Comparison of ENCODE assay signal across 13 mouse cellular contexts in the genomic region with DNA sequence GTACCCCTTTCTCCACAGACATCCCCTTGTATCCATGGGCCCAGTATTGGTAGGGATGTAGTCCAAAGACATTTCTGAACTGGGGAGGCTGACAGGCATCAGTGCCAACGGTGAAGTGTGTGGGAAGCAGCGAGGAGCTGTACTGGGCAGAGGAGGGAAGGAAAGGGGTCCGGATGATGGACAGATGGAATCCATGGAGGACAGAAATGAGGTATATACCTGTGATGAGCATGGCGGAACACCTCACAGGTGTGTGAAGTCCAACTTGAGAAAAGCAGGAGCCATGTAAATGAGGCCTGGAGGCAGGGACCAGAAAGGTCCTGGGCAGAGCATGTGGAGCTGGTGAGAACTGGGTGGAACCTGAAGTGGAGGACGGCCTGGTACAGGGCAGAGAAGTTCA. TPM values are rescaled to one million over a fixed set of nuclear protein-coding genes. Genes with fewer than 3 reads are reported as not detected.
DNase-seq lines count a peak whose midpoint lies in the region; ATAC-seq lines count a peak whose summit lies in the region.
"Had no signal": no experiment of that assay in that cellular context is flagged by ENCODE, and none has a peak within 500 bp of the region (broad histone marks: within the 10 kb centered on the region; RNA-seq: fewer than 3 reads in every experiment).

No protein-coding gene starts in this region.

- peak; percentile 4; the same call in 1 of the 2 replicates for ATAC-seq in hindbrain, embryonic 11.5 days (ENCODE audit: low FRiP score)
- no peak for ATAC-seq in hindbrain, embryonic 14.5 days (ENCODE audit: low FRiP score)
- ATAC-seq in midbrain, embryonic 13.5 days = 0 out of 2 replicates have a peak, but pooled peaks have one; percentile 4
- ATAC-seq in midbrain, embryonic 15.5 days (replicated peaks) = no peak

- no peak for DNase-seq in heart, embryonic 10.5 days (ENCODE audit: low spot score)
- DNase-seq in heart, adult 18-20 months = no peak
- no peak for DNase-seq in hindbrain, embryonic 11.5 days (ENCODE audit: low spot score)
- DNase-seq in hindbrain, embryonic 14.5 days (ENCODE audit: low spot score) = no peak
- DNase-seq in frontal cortex, postnatal 25 days (ENCODE audit: low spot score in 2 of 2) = no peak

- H3K9me3 ChIP-seq in heart, embryonic 10.5 days = no peaks in the 10 kb centered on the region
- H3K9me3 ChIP-seq in hindbrain, embryonic 11.5 days (ENCODE audit: control insufficient read depth, low read length) = no peaks in the 10 kb centered on the region
- no peaks in the 10 kb centered on the region for H3K9me3 ChIP-seq in hindbrain, embryonic 14.5 days (ENCODE audit: control insufficient read depth, low read length)
- no peaks in the 10 kb centered on the region for H3K9me3 ChIP-seq in midbrain, embryonic 13.5 days
- no peaks in the 10 kb centered on the region for H3K9me3 ChIP-seq in midbrain, embryonic 15.5 days
- H3K9me3 ChIP-seq: forebrain, embryonic 13.5 days; limb, embryonic 13.5 days; liver, embryonic 12.5 days had no signal

- H3K4me1 ChIP-seq in heart, embryonic 10.5 days = peaks cover 85% of the 10 kb centered on the region
- peaks cover 19% of the 10 kb centered on the region for H3K4me1 ChIP-seq in hindbrain, embryonic 11.5 days (replicated peaks; ENCODE audit: control insufficient read depth, insufficient read depth, low read length)
- peaks cover 28% of the 10 kb centered on the region for H3K4me1 ChIP-seq in hindbrain, embryonic 14.5 days (replicated peaks; ENCODE audit: control insufficient read depth, insufficient read depth, low read length)
- peaks cover 47% of the 10 kb centered on the region for H3K4me1 ChIP-seq in midbrain, embryonic 13.5 days (replicated peaks)
- H3K4me1 ChIP-seq in midbrain, embryonic 15.5 days = peaks cover 42% of the 10 kb centered on the region

- H3K27ac ChIP-seq in heart, embryonic 10.5 days = peak overlapping the region; percentile 74; the same call in 1 of the 2 replicates
- H3K27ac ChIP-seq in hindbrain, embryonic 11.5 days (ENCODE audit: low read depth, low read length) = no peak overlapping the region
- no peak overlapping the region for H3K27ac ChIP-seq in hindbrain, embryonic 14.5 days
- no peak overlapping the region for H3K27ac ChIP-seq in midbrain, embryonic 13.5 days
- no peak overlapping the region for H3K27ac ChIP-seq in midbrain, embryonic 15.5 days
- H3K27ac ChIP-seq: forebrain, embryonic 13.5 days; limb, embryonic 13.5 days; liver, embryonic 12.5 days had no signal

- no peak overlapping the region for H3K9ac ChIP-seq in hindbrain, embryonic 11.5 days (ENCODE audit: low read depth, low read length)
- H3K9ac ChIP-seq in hindbrain, embryonic 14.5 days = no peak overlapping the region
- H3K9ac ChIP-seq in midbrain, embryonic 13.5 days (replicated peaks) = no peak overlapping the region
- H3K9ac ChIP-seq in midbrain, embryonic 15.5 days = no peak overlapping the region
- H3K9ac ChIP-seq: forebrain, embryonic 13.5 days; limb, embryonic 13.5 days; liver, embryonic 12.5 days had no signal

- no peak overlapping the region for H3K4me2 ChIP-seq in hindbrain, embryonic 11.5 days (replicated peaks; ENCODE audit: low read depth, low read length)
- H3K4me2 ChIP-seq in hindbrain, embryonic 14.5 days (replicated peaks) = no peak overlapping the region
- H3K4me2 ChIP-seq in midbrain, embryonic 13.5 days (replicated peaks) = no peak overlapping the region
- H3K4me2 ChIP-seq in midbrain, embryonic 15.5 days = no peak overlapping the region

- H3K27me3 ChIP-seq in heart, embryonic 10.5 days (ENCODE audit: insufficient read depth, poor library complexity, severe bottlenecking) = 0 out of 2 replicates have a peak, but pooled peaks cover 3% of the 10 kb centered on the region
- H3K27me3 ChIP-seq in hindbrain, embryonic 11.5 days (ENCODE audit: control insufficient read depth, insufficient read depth, low read length) = peaks cover 2% of the 10 kb centered on the region; the same call in 1 of the 2 replicates
- H3K27me3 ChIP-seq in hindbrain, embryonic 14.5 days (ENCODE audit: control insufficient read depth, insufficient read depth, low read length) = 0 out of 2 replicates have a peak, but pooled peaks cover 5% of the 10 kb centered on the region
- H3K27me3 ChIP-seq in midbrain, embryonic 13.5 days = peaks cover 11% of the 10 kb centered on the region
- peaks cover 3% of the 10 kb centered on the region; the same call in 1 of the 2 replicates for H3K27me3 ChIP-seq in midbrain, embryonic 15.5 days (replicated peaks)

- peaks cover 35% of the 10 kb centered on the region for H3K36me3 ChIP-seq in heart, embryonic 10.5 days
- no peaks in the 10 kb centered on the region; the same call in 1 of the 2 replicates for H3K36me3 ChIP-seq in hindbrain, embryonic 11.5 days (ENCODE audit: control insufficient read depth, insufficient read depth, low read length)
- peaks cover 28% of the 10 kb centered on the region for H3K36me3 ChIP-seq in hindbrain, embryonic 14.5 days (replicated peaks; ENCODE audit: control insufficient read depth, insufficient read depth)
- H3K36me3 ChIP-seq in midbrain, embryonic 13.5 days = peaks cover 25% of the 10 kb centered on the region
- H3K36me3 ChIP-seq in midbrain, embryonic 15.5 days (replicated peaks) = peaks cover 13% of the 10 kb centered on the region; the same call in 1 of the 2 replicates
- H3K36me3 ChIP-seq: limb, embryonic 13.5 days; liver, embryonic 12.5 days had no signal

- no peak overlapping the region for H3K4me3 ChIP-seq in heart, embryonic 10.5 days
- H3K4me3 ChIP-seq in hindbrain, embryonic 11.5 days (ENCODE audit: low read depth, low read length) = no peak overlapping the region
- no peak overlapping the region for H3K4me3 ChIP-seq in hindbrain, embryonic 14.5 days (replicated peaks; ENCODE audit: low read length)
- no peak overlapping the region for H3K4me3 ChIP-seq in midbrain, embryonic 13.5 days (replicated peaks)
- H3K4me3 ChIP-seq in midbrain, embryonic 15.5 days = no peak overlapping the region
- H3K4me3 ChIP-seq: forebrain, embryonic 13.5 days had no signal

- WGBS in heart, embryonic 10.5 days = 80% methylated on average over 5 of the region's 5 CpGs
- WGBS in hindbrain, embryonic 11.5 days = 90% methylated on average over 5 of the region's 5 CpGs
- WGBS in hindbrain, embryonic 14.5 days = 95% methylated on average over 5 of the region's 5 CpGs
- 86% methylated on average over 5 of the region's 5 CpGs for WGBS in midbrain, embryonic 13.5 days
- WGBS in midbrain, embryonic 15.5 days = 90% methylated on average over 5 of the region's 5 CpGs

RNA-seq across cellular contexts. Expression of a gene that starts 0.5 kb away (rescaled TPM):
- polyA plus RNA-seq in heart, embryonic 10.5 days (2016; fragmentation: Nextera tagmentation; extraction: Ambion mirVana) = 511 and 613 TPM in 2 replicates
- total RNA-seq in heart, adult 18-20 months (2021) = 100 to 1,000 TPM; 191 to 201 TPM
- 76.0 and 84.7 TPM in 2 replicates for polyA plus RNA-seq in hindbrain, embryonic 11.5 days (2014; fragmentation: Nextera tagmentation; extraction: Ambion mirVana)
- polyA plus RNA-seq in hindbrain, embryonic 14.5 days (2014; fragmentation: Nextera tagmentation; extraction: Ambion mirVana) = 30.5 and 34.4 TPM in 2 replicates
- polyA plus RNA-seq in midbrain, embryonic 13.5 days (2015; fragmentation: Nextera tagmentation; extraction: Ambion mirVana) = 31.0 and 35.1 TPM in 2 replicates
- polyA plus RNA-seq in midbrain, embryonic 15.5 days (2015; fragmentation: Nextera tagmentation; extraction: Ambion mirVana) = 23.7 and 27.3 TPM in 2 replicates

RNA-seq across cellular contexts. Expression of a gene that starts 5.6 kb away (rescaled TPM):
- 956 and 1,505 TPM in 2 replicates for polyA plus RNA-seq in heart, embryonic 10.5 days (2016; fragmentation: Nextera tagmentation; extraction: Ambion mirVana)
- total RNA-seq in heart, adult 18-20 months (2021) = 1,000 to 10,000 TPM; 1,463 to 1,557 TPM
- polyA plus RNA-seq in hindbrain, embryonic 11.5 days (2014; fragmentation: Nextera tagmentation; extraction: Ambion mirVana) = 208 TPM in 2 replicates
- 280 and 288 TPM in 2 replicates for polyA plus RNA-seq in hindbrain, embryonic 14.5 days (2014; fragmentation: Nextera tagmentation; extraction: Ambion mirVana)
- polyA plus RNA-seq in midbrain, embryonic 13.5 days (2015; fragmentation: Nextera tagmentation; extraction: Ambion mirVana) = 360 TPM in 2 replicates
- 370 and 393 TPM in 2 replicates for polyA plus RNA-seq in midbrain, embryonic 15.5 days (2015; fragmentation: Nextera tagmentation; extraction: Ambion mirVana)

RNA-seq across cellular contexts. Expression of a gene that starts 10.6 kb away (rescaled TPM):
- polyA plus RNA-seq in heart, embryonic 10.5 days (2016; fragmentation: Nextera tagmentation; extraction: Ambion mirVana) = 32.7 and 33.5 TPM in 2 replicates
- total RNA-seq in heart, adult 18-20 months (2021) = under 1 TPM; 0.31 to 0.89 TPM
- 28.8 and 31.4 TPM in 2 replicates for polyA plus RNA-seq in hindbrain, embryonic 11.5 days (2014; fragmentation: Nextera tagmentation; extraction: Ambion mirVana)
- polyA plus RNA-seq in hindbrain, embryonic 14.5 days (2014; fragmentation: Nextera tagmentation; extraction: Ambion mirVana) = 10.2 and 14.4 TPM in 2 replicates
- 21.3 and 21.6 TPM in 2 replicates for polyA plus RNA-seq in midbrain, embryonic 13.5 days (2015; fragmentation: Nextera tagmentation; extraction: Ambion mirVana)
- polyA plus RNA-seq in midbrain, embryonic 15.5 days (2015; fragmentation: Nextera tagmentation; extraction: Ambion mirVana) = 12.7 and 16.3 TPM in 2 replicates

RNA-seq across cellular contexts. Expression of a gene that starts 40.1 kb away (rescaled TPM):
- polyA plus RNA-seq in heart, embryonic 10.5 days (2016; fragmentation: Nextera tagmentation; extraction: Ambion mirVana) = 2.6 and 6.1 TPM in 2 replicates
- total RNA-seq in heart, adult 18-20 months (2021) = not detected
- polyA plus RNA-seq in hindbrain, embryonic 11.5 days (2014; fragmentation: Nextera tagmentation; extraction: Ambion mirVana) = 8.9 and 10.8 TPM in 2 replicates
- polyA plus RNA-seq in hindbrain, embryonic 14.5 days (2014; fragmentation: Nextera tagmentation; extraction: Ambion mirVana) = 28.0 and 33.4 TPM in 2 replicates
- polyA plus RNA-seq in midbrain, embryonic 13.5 days (2015; fragmentation: Nextera tagmentation; extraction: Ambion mirVana) = 24.7 and 30.2 TPM in 2 replicates
- 44.9 and 50.6 TPM in 2 replicates for polyA plus RNA-seq in midbrain, embryonic 15.5 days (2015; fragmentation: Nextera tagmentation; extraction: Ambion mirVana)
- total RNA-seq: gastrocnemius, adult 8-10 months; granulocyte monocyte progenitor cell, adult 5-6 weeks; neutrophil, adult 5-6 weeks had no signal

RNA-seq across cellular contexts. Expression of a gene that starts 47.5 kb away (rescaled TPM):
- 12.0 and 17.5 TPM in 2 replicates for polyA plus RNA-seq in heart, embryonic 10.5 days (2016; fragmentation: Nextera tagmentation; extraction: Ambion mirVana)
- total RNA-seq in heart, adult 18-20 months (2021) = 10 to 100 TPM; 43.9 to 46.2 TPM
- polyA plus RNA-seq in hindbrain, embryonic 11.5 days (2014; fragmentation: Nextera tagmentation; extraction: Ambion mirVana) = 17.2 and 19.4 TPM in 2 replicates
- polyA plus RNA-seq in hindbrain, embryonic 14.5 days (2014; fragmentation: Nextera tagmentation; extraction: Ambion mirVana) = 17.8 and 19.3 TPM in 2 replicates
- polyA plus RNA-seq in midbrain, embryonic 13.5 days (2015; fragmentation: Nextera tagmentation; extraction: Ambion mirVana) = 17.2 and 17.4 TPM in 2 replicates
- 17.2 and 18.1 TPM in 2 replicates for polyA plus RNA-seq in midbrain, embryonic 15.5 days (2015; fragmentation: Nextera tagmentation; extraction: Ambion mirVana)

Comparison
In these comparisons a context has a peak if more than half of its experiments do, and no peak if none do; other contexts are left out.
1. ATAC-seq: peak in hindbrain, embryonic 11.5 days (single experiment) and midbrain, embryonic 13.5 days (single experiment); none in hindbrain, embryonic 14.5 days (single experiment) and midbrain, embryonic 15.5 days (single experiment).